Mouse (Mus musculus) thymus, adult 2 months (tissue): ENCODE measurements around the gene Gm21983. TPM values are rescaled to one million over a fixed set of nuclear protein-coding genes. Genes with fewer than 3 reads are reported as not detected.

Source experiments
- DNase-seq: peaks from one replicate; pipeline ENCODE4 v3.0.0; 2021
- H3K27ac ChIP-seq: fragments of 200-500 bp; 2 replicates; pipeline ENCODE4 v1.5.1; 2012; ENCODE audit warnings: low read length, control low read depth; ENCODE audit not compliant: control insufficient read depth, insufficient read depth
- H3K27me3 ChIP-seq: fragments of 200-500 bp; 2 replicates; pipeline ENCODE4 v1.6.1; 2012; ENCODE audit warnings: mild to moderate bottlenecking, low read length, moderate library complexity, mixed read lengths; ENCODE audit not compliant: control insufficient read depth, insufficient read depth
- H3K36me3 ChIP-seq: fragments of 200-500 bp; 2 replicates; pipeline ENCODE4 v1.6.1; 2012; ENCODE audit warnings: mild to moderate bottlenecking, low read length, moderate library complexity; ENCODE audit not compliant: control insufficient read depth, insufficient read depth
- H3K4me1 ChIP-seq: fragments of 200-500 bp; replicated peaks from 2 replicates; pipeline ENCODE4 v1.6.1; 2012; ENCODE audit warnings: low read length; ENCODE audit not compliant: control insufficient read depth, insufficient read depth
- H3K4me3 ChIP-seq: fragments of 200-500 bp; 2 replicates; pipeline ENCODE4 v1.5.1; 2012; ENCODE audit warnings: mild to moderate bottlenecking, low read length, control low read depth, moderate library complexity; ENCODE audit not compliant: control insufficient read depth, insufficient read depth
- CTCF ChIP-seq: fragments of 200-500 bp; IDR thresholded peaks from 2 replicates; pipeline ENCODE4 v1.5.1; 2012; ENCODE audit warnings: mild to moderate bottlenecking, control low read depth, low read length, moderate library complexity, borderline replicate concordance; ENCODE audit not compliant: control insufficient read depth, poor library complexity, insufficient read depth; ENCODE audit errors: extremely low read depth
- POLR2A ChIP-seq: fragments of 200-500 bp; IDR thresholded peaks from 2 replicates; pipeline ENCODE4 v1.6.1; 2012; ENCODE audit warnings: mild to moderate bottlenecking, low read length, control low read depth, moderate library complexity; ENCODE audit not compliant: control insufficient read depth, poor library complexity, insufficient read depth; ENCODE audit errors: extremely low read depth
- WGBS: fragments of 180-500 bp; shearing (Covaris S2); methylation state at CpG from one replicate; pipeline ENCODE4 v1.1.7; 2018; 5-methylcytosine and 5-hydroxymethylcytosine counted together
- polyA plus RNA-seq: library from polyadenylated mRNA; depleted of rRNA; stranded (reverse); fragments of >200 nt; gene quantifications from 2 replicates; pipeline ENCODE4 v1.2.3, GENCODE M21; 2012

The Gm21983 gene
- polyA plus RNA-seq, 1 experiment, result not detected

DNA sequence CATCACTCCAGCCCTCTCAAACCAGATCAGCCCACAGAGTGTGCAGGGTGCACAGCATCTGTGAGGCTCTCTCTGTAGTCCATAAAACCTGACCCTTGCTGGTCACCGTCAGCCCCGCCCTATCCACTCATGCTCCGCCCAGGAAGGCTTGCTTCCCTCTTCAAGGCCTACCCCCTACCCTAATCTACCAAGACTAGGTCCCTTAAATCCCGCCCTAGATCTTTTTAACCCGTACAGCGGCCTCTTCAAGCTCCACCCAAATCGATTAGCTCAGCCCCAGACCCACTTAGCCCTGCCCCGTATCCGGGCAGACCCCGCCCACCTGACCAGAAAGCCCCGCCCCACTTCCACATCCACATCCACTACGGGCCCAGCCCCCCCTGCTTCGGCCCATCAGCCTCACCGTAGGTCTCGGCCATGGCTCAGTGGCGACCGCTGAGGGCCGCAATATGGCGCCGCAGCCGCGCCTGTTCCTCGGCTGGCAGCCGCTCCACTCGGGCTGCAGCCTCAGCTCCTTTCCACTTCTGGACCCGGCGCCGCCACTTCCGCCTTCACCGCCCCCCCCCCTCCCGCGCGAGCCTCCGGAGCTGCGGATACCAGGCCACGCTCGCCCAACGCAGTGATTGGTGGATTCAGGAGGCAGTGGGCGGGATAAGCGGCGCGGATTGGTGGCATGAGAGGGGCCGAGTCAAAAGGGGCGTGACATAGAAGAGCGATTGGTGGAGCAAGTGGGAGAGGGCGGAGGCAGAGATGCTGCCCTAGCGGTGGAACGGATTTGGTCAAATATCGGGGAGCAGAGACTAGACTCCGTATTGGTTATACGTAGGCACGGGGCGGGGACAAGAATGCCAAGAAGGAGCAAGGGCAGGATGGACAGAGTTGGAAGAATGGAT lies 2.3 kb downstream of the Gm21983 start, which contains the start of gene Rab4b:
Gene Rab4b (minus strand): TSS at position 573 of the 893 bp plus-strand sequence.
- H3K36me3 ChIP-seq, result peaks cover 5% of the 10 kb centered on the region; the same call in 1 of the 2 replicates
- H3K27me3 ChIP-seq, result no peaks in the 10 kb centered on the region
- H3K27ac ChIP-seq, result peak within 1 kb of the TSS; percentile 69
- TF ChIP-seq CTCF (peak; percentile 72), POLR2A (peak; percentile 62)
- no peaks in the 10 kb centered on the region for H3K4me1 ChIP-seq
- WGBS, result under 1% methylated on average over 53 of the region's 53 CpGs
- peak within 1 kb of the TSS; percentile 91 for H3K4me3 ChIP-seq
- peak; percentile 100 for DNase-seq

DNA sequence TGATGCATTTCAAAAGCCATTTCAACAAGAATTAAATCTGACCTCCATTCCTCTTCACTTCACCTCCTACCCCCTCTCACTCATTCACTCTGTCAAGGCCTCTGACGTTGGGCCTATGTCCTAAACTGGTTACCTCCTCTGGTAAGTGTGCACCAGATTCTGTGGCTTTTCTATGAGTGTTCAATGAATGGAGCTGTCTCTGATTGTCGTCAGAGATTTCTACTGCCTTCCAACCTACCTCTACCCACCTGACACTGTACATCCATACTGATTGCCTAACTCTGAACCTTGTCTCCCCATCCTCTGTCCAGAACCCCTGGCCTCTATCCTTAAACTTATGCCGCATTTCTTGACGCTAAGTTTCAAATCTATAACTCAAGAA lies 3.0 kb downstream of the Gm21983 start:
- no peaks in the 10 kb centered on the region for H3K4me1 ChIP-seq

DNA sequence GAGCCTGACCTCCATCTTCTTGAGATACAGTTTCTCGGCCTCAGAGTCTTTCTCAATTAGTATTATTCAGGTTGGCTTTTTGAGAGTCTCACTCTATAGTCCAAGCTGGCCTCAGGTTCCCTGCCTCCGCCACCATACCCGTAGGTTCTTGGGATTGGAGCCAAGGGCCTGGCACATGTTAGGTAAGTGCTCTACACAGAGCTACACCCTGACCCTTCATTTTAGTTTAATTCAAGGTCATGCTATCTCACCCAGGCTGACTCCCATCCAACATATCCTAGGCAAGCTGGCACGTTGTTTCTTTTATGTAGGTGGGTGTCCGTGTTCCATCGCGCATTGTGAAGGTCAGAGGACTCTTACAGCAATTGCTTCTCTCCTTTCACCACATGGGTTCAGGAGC lies 6.0 kb downstream of the Gm21983 start:
- H3K27ac ChIP-seq, result no peak overlapping the region
- H3K27me3 ChIP-seq, result no peaks in the 10 kb centered on the region
- no peak for DNase-seq
- H3K4me1 ChIP-seq, result no peaks in the 10 kb centered on the region
- H3K36me3 ChIP-seq, result peaks cover 13% of the 10 kb centered on the region
- TF ChIP-seq CTCF, result no peak
- no peak for TF ChIP-seq POLR2A
- no peak overlapping the region for H3K4me3 ChIP-seq
- 98% methylated on average over 7 of the region's 7 CpGs for WGBS

More for the DNA sequence above, 3.0 kb downstream of the Gm21983 start:
- 22% methylated on average over 4 of the region's 4 CpGs for WGBS
- H3K27ac ChIP-seq, result peak overlapping the region; percentile 69; the same call in 1 of the 2 replicates
- TF ChIP-seq CTCF (no peak), POLR2A (no peak)
- peaks cover 5% of the 10 kb centered on the region for H3K36me3 ChIP-seq
- H3K27me3 ChIP-seq, result no peaks in the 10 kb centered on the region
- DNase-seq, result no peak
- H3K4me3 ChIP-seq, result peak overlapping the region; percentile 91

DNA sequence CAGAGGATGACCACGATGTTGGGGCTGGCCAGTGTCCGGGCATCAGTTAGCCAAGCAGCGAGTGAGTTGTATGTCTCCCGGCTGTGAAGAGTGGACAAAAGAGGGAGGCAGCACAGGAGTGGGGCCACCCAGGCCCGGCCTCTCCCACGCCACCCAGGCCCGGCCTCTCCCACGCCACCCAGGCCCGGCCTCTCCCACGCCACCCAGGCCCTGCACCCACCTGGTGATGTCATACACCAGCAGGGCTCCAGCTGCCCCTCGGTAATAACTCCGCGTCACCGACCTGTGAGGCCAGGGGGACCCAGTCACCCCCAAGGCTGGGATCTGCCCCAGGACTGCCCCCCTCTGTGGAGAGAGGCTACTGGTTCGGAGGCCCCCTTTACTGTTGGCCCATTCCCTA lies 6.4 kb downstream of the Gm21983 start:
- DNase-seq, result no peak
- Histone ChIP-seq H3K4me1 (no peaks in the 10 kb centered on the region), H3K4me3 (no peak overlapping the region), H3K36me3 (peaks cover 13% of the 10 kb centered on the region), H3K27me3 (no peaks in the 10 kb centered on the region), H3K27ac (no peak overlapping the region)
- 97% methylated on average over 15 of the region's 15 CpGs for WGBS
- TF ChIP-seq POLR2A (no peak), CTCF (no peak)

DNA sequence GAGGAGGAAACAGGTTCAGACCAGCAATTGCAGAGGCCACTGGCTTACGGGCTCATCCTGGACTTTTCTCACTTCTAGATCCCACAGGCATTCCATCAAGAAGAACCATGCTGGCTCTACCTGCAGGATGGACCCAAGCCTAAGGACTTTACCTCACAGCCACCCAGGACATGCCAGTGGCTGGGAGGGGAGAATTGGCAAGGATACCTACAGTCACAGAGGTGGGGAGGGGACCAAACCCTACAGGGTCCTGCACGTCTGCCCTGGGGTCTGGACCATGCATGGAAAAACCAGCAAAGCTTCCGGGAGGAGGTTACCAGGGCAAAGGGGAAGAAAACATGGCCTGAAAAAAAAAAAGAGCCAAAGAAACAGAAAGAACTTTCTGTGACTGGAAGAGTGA lies 9.9 kb downstream of the Gm21983 start:
- Histone ChIP-seq H3K36me3 (peaks cover 13% of the 10 kb centered on the region), H3K27ac (no peak overlapping the region), H3K4me1 (peaks cover 16% of the 10 kb centered on the region), H3K27me3 (no peaks in the 10 kb centered on the region), H3K4me3 (no peak overlapping the region)
- TF ChIP-seq POLR2A (no peak), CTCF (no peak)
- no peak for DNase-seq
- WGBS, result 99% methylated on average over 3 of the region's 3 CpGs

DNA sequence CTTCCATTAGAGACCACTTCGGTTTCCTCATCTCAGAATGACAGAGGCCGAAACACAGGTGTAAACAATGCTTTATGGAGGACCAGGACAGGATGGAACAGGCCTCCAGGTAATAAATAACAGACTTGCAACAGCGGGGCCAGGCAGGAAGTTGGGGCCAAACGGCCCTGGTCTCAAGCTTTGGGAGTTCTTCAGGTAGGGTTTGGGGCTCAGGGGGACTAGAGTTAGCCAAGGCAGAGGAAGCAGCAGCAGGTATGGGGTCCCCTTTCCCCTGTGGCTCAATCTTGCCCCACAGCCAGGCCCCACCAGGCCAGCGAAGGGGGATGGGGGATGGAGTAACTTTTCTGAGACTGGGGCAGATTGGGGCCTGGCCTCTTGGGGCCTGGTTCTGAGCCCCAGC lies 12.5 kb downstream of the Gm21983 start:
- H3K4me3 ChIP-seq, result no peak overlapping the region
- H3K4me1 ChIP-seq, result peaks cover 37% of the 10 kb centered on the region
- DNase-seq, result no peak
- TF ChIP-seq POLR2A (no peak), CTCF (no peak)
- peak overlapping the region; percentile 96 for H3K27ac ChIP-seq
- WGBS, result 78% methylated on average over 5 of the region's 5 CpGs
- H3K27me3 ChIP-seq, result no peaks in the 10 kb centered on the region
- H3K36me3 ChIP-seq, result peaks cover 8% of the 10 kb centered on the region
